Mouse (Mus musculus) stomach, postnatal 0 days (tissue): Measurements from ENCODE around the gene Cish.

ENCODE experiments used
- CTCF ChIP-seq: IDR thresholded peaks from 2 replicates; pipeline ENCODE4 v1.5.1; 2016; ENCODE audit warnings: antibody characterized with exemption, low read depth, mild to moderate bottlenecking, moderate library complexity
- EP300 ChIP-seq: optimal IDR thresholded peaks from 2 replicates; pipeline ENCODE3; 2016; ENCODE audit warnings: antibody characterized with exemption

- TF ChIP-seq CTCF (no peak), EP300 (no peak)
Observed at GRCm38 (mm10) chr9:107282951-107283350, 12.9 kb upstream of the Cish start.
